Mouse (Mus musculus): ENCODE results near the gene Slc2a13.

Slc2a13 gene

DNA sequence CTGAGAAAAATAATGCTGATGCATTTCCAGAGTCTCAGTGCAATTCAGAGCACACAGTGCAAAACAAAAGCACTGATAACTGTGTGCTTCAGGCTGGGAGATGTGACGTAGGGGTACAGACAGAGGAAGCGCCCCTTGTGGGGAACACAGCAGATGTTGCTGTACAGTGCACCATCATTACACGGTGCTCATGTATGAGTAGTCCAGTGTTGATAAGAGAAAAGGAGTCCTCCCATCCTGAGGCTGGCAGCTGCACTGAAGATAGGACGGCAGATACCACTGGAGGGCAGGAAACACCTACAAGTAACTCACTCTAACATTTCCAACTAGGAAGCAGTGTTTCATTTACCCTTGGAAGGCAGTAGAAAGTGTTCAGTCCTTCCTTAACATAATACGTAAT is 312.5 kb downstream of the Slc2a13 start:
- DNase-seq: no peak

DNA sequence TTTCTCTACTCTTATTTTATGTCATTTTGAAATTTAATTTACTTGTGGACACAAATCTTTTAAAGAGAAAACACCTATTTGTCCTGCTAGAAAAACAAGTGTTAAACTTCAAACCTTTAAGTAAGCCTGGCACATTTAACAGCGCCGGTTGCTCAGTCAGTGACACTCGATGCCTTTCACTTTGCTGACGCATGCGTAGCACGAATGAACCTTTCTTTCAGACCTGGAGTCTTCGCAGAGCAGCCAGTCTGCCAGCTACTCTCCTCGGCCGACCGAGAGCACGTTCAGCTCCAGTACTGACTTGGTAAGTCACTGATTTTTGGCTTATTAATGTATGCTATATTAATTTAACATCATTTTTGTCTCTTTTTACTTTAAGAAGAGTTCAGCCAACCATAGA is 315.9 kb downstream of the Slc2a13 start:
- no peak for DNase-seq

DNA sequence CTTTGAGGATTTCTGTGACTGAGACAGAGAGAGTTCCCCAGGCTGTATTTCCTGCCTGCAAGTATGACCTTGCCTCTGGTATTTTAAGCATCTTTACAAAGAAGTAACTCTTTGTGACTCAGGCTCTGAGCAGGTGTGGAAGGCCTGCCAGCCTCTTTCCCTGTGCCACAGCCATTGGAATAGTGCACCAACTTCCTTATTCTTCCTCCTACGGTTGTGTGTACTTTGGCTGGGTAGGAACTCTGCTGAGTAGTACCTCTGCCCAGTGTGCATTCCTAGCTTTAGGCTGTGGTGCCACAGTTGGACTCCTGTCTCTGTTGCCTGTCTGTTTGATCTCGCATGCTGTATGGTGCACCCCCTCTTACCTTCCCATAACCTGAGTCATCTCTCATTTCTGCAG is 317.8 kb downstream of the Slc2a13 start:
- no peak for DNase-seq

DNA sequence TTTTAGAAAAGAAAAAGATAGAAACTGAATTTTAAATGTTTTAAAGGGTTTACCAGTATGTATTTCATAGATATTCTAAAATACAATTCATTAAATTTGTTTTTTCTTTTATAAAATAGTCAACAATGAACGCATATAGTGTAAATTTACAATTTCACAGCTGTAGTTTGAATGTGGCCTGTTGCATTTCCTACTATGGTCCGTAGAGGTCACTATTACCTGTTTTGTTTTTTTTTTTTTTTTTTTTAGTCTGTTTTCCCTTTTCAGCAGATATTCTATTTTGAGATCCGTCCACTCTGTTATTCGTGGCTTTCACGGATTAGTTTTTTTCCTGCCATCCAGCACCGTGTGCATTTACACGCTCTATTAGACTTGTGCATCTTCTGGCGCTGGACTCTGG is 320.1 kb downstream of the Slc2a13 start:
- DNase-seq: no peak

DNA sequence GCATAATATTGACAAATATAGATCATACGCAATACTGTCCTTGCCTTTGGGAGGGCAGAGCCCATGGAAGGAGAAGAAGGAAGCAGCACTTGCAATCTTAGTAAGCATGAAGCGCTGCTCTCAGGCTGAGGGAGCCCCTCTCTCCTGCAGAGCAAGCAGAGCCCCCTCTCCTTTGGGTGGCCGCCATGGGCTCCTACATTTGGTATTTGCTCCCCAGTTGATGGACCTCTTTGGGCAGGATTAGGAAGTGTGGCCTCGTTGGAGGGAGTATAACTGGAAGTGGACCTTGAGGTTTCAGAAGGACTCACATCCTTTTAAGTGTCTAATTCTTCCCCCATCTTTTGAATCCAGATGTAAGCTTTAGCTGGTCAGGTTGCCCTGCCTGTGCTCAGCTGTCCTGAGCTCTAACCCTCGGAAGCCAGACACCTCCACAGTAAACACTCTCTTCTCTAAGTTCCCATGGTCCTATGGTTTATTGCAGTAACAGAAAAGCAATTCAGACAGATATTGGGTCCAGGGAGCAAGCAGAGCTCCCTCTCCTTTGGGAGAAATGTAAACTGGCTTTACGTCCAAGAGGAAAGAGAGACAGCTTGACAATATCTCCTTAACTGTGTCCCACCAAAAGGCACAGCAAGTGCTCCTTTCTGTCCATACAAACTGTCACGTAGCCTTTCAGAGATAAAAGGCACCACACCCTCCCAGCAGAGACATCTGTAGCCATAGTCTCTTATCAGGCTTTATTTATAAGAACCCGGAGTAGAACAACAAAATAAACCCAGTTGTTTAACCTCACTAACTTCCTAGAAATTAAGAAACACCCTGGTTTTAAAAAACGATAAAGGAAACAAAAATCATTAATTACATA is 321.3 kb downstream of the Slc2a13 start:
- no peak for DNase-seq

DNA sequence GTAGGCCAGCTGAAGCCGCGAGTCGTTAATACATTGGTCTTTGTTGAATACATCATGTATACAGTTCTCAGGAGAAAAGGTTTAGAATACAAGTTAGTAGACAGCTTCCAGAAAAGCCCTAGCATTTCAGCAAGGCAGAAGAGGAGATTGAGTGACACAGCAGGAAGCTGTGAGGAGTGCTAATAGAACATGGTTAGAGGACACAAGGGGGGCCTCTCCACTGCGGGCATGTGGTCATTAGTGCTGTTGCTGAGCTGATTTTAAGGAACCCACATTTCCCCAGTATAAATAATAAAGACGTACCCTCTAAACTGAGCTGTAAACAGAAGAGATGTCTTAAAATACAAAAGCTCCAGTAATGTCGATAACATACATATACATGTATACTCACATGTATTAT is 322.2 kb downstream of the Slc2a13 start:
- no peak for DNase-seq

DNA sequence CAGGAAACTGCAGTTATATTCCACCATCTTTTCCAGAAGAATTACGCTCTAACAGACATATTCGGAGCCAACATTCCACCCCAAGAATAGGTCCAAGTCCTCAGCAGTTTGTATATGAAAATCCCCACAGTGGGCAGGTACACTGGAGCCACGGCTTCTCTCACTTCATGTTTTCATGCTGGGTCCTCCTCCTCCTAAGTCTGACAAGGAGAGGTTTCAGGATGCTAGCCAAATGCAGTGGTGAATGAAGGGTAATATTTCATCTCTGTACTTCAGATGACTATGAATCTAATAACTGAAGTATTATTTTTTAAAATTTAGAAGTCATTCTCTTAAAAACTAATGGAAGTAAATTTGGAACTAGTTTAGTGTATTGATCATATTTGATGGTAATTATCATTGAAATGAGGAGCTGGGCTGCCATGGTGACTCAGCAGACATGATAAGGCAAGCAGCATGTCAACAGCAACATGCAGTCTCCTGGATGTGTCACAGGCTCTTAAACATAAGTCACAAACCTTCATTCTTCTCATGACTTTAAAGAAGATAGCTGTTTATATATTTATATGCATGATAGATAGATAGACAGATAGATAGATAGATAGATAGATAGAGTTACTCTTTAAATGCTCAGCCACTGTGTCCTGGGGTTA is 332.3 kb downstream of the Slc2a13 start:
- DNase-seq: no peak

DNA sequence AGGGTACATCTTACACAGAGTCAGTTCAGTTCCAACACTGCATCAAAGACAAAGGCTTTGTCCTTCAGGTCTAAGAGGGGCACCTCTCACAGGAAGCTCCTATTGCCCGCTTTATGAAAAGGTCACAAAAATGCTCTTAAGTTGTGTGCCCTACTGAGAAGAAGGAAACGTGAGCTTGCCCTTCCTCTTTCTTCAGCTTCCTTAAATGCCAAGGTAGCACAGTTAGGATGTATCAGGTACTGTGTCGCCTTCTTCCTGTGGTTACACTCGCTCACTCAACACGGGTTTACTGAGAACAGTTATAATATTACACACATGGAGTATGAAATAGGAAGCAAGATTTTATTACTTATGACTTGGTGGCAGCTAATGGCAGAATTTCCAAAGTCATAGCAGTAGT is 335.8 kb downstream of the Slc2a13 start:
- no peak for DNase-seq
